Mouse (Mus musculus) gastrocnemius, postnatal 25 days (tissue): ENCODE measurements around the gene Alox12. TPM values are rescaled to one million over a fixed set of nuclear protein-coding genes. Genes with fewer than 3 reads are reported as not detected.

Experiments used
- DNase-seq: peaks from one replicate; pipeline ENCODE4 v3.0.0; 2022
- total RNA-seq, 2 experiments: library from RNA; stranded (reverse); gene quantifications; 1 replicate in 1 of 2; 2 replicates in 1 of 2; pipeline ENCODE4 v1.2.3; 2021

The Alox12 gene
- total RNA-seq, 2 experiments from 2014 or later: 0.67 to 0.80 TPM

DNA sequence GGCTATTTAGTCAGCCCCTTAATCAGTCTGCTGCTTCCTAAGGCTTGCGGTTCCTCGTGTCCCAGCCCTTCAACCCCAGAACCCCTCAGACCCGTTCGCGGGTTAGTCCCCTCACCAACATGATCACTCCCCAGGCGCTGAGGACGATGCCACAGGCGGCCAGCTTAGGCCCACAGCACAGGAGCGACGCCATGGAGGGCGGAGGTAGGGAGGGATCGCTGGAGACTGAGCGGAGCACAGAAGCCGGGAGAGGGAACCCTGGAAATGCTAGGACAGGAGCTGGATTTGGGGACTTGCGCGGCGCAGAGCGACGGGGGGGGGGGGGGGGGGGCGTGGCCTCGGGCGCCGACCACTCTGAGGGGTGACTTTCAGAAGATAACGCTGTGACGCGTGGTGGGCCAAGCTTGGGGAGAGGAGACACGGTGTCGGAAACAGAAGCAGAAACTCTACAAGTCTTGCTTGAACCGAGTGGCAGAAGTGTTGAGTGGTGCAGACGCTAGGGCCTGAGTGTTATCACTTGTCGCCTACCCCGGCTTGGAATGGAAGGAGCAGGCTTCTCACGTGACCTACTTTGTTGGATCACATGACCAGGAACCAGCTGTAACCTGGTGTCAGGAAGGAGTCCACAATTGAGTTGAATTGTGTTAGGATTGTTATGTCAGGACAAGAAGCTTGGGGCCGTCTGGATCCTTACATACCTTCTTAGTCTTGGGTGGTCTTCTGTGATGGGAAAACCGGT is 15.4 kb downstream of the Alox12 start, which contains the start of the genes Gm21988 and Rnasek:
TSS of gene Gm21988 (minus strand) at position 290 of the 739 bp plus-strand sequence.
TSS of gene Rnasek (minus strand) at position 302 of the 739 bp plus-strand sequence.
- DNase-seq: peak; percentile 71

DNA sequence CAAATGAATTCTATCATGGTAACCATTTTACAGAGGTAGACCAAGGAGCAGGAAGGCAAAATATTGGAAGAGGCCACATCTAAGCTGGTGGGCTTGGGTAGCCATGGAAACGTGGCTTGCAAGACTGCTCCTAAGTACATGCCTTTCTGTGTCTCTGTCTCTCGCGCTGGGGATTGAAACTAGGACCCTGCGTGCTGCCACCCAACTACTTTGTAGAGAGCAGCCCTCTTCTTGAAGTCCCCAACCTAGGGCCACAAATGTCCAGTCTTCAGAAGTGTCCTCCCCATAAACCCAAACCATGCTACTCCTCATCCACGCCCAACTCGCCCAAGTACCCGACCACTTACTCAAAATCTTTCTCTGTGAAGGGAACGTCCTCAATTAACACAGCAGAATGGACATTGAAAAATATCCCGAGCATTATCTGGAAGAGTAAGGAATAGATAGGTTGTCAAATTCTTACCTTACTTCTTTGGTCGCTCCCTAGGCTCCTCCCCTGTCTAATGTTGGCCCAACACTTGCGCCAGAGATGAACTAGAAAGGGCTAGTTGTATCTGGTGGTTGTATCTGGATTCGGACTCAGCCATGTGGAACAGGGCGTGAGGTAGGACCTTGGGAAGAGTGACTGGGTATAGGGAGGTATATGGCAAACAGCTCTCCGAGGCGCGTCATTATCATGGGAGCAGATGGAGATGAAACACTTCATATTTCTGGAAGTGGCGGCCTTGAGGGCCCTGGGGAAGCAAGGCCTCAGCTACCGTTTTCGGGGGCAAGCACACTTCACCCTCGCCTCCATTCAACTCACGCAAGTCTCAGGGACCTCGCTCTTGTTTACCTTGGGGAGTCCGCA is 16.3 kb downstream of the Alox12 start:
- DNase-seq: no peak

DNA sequence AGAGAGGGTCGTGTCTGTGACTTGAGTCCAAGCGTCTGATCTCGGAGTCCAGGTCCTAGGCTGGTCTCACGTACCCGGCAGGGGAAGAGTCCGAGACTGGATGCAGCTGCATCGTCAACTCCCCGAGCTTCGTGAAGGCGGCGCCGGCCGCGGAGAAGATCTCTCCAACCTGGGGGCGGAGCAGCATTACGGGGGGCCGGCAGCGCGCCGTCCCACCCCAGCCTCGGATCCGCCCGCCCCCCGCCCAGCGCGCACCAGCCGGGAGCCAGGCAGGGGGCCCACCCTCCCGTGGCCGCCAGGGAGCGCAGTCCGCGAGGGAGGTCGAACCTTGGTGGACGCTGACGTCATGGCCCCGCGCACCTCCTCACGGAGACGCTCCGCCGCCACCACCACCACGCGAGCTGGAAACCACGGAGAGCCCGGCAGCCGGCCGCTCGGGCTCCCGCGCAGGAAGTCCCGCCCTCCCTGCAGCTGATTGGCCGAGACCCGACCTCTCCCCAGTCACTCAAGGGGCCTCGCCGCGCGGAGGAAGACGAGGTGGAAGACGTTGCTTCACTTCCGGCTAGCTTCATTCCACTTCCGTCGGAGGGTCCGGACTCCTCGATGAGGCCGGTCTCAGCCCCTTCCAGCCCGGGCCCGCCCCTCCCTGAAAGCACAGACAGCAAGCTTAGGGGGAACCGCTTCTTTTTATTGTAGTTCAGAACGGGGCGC is 17.5 kb downstream of the Alox12 start, which contains the start of gene 0610010K14Rik:
TSS of gene 0610010K14Rik (minus strand) at position 458 of the 711 bp plus-strand sequence.
- DNase-seq: peak; percentile 98

DNA sequence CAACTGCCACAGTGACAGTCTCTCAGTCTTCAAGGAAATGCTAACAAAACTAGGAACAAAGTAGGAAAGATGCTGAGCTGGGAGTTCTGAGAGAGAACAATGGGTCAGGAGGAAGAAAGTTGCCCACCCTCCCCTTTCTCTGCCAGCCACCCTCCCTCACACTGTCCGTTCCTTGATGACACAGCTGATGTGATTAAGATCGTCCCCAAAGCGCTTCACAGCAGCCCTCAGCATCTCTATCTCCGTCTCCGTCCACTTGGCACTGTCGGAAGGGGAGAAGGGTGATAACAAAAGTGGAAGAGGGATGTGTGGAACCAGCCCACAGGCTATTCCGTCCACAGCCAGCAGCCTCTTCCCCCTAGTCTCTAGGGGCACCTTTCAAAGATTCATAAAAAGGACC is 18.4 kb downstream of the Alox12 start:
- no peak for DNase-seq

DNA sequence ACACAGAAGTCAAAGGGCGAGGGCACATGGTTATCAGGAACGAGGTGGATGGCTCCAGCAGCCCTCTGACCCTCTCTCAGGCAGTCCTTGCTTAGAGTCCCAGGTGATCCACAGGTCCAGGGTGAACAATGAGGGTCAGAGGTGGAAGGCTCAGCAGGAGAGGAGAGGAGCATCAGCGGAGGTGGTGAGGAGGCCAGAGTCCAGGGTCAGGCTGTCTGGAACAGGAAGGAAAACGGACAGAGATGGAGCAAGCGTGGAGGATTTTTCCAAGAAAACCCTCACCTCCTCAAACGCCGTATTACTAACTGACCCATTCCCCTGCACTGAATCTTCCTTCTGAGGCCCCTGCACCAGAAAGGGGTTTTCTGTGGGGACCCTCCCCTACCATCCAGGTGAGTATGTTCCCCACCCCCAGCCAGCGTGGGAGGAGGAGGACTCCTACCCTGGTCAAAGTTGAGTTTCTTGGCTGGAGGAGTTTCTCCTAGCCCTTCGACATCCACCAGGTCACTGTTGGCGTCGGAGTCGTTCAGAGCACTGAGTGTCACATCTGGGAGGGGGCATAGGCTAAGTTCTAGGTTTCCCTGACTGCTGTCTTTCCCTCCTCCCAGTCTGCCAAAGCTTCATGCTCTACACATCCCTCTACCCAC is 19.8 kb downstream of the Alox12 start:
- DNase-seq: no peak

DNA sequence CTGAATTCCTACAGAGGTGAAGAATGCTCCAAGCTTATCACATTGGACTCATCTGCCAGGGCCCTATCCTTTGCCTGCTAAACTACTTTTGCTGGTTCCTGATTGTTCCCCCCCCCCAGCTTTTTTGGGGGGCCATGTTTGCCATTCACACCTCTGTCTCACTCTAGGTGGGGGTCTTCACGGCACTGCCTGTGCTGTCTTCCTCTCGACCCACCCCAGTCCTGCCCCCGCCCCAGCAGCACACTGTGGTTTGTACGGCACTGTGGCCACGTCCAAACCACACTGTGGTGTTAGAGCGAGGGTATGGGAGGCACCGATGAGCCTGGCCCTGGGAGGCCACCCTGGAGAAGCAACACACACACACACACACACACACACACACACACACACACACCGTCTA is 20.7 kb downstream of the Alox12 start:
- DNase-seq: no peak

DNA sequence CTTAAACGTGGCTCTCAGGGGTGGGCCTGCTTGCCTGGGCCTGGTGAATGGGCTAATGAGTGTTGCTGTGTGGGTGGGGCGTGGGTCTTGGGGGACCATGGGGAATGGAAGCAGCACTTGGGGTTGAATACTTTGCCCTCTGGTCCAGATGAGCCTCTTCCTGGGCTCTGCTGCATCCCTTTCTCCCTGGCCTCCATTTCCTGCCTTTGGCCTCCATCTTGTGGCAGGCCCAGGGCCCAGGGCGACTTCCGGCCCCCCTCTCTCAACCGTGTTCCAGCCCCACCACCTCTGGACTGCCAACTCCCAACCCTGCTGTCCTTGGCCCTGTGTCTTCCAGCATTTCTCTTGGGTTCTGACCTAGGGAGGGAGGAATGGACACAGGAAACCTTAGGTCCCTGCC is 21.1 kb downstream of the Alox12 start:
- DNase-seq: peak; percentile 66

DNA sequence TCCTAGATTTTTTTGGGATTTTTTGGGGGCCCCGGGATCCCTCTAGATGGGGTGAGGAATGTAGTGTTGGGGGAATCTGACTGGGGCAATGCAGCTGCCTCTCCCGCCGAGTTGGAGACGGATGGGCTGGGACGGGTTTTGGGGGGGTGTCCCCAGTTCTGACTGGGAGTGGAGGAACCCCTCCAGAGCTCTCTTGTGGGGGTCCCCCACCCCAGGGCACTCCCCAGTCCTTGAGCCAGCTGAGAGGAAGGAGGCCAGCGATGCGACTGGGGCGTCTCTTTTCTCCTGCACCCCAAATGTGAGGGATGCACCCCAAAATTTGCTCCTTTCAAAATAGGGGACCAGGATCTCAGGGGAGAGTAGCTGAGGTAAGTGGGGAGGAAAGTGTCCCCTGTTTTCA is 22.1 kb downstream of the Alox12 start:
- no peak for DNase-seq

DNA sequence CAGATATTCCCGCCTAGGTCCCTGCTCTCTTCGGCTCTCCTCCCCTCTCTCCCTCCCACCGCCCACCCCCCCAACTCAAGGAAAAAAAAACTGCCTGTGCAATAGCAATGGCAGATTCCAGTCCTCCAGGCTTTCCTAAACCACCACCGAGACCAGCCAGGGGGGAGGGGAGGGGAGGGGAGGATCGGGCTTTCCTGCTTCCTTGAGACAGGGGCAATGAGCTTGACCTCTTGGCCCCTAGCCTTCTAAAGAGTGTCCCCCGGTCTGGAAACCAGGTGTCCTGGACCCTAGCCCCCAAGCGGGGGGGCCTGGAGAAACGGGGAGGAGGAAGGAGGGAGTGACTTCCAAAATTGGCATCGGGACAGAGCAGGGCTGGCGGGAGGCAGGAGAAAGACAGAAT is 22.6 kb downstream of the Alox12 start:
- DNase-seq: peak; percentile 67

DNA sequence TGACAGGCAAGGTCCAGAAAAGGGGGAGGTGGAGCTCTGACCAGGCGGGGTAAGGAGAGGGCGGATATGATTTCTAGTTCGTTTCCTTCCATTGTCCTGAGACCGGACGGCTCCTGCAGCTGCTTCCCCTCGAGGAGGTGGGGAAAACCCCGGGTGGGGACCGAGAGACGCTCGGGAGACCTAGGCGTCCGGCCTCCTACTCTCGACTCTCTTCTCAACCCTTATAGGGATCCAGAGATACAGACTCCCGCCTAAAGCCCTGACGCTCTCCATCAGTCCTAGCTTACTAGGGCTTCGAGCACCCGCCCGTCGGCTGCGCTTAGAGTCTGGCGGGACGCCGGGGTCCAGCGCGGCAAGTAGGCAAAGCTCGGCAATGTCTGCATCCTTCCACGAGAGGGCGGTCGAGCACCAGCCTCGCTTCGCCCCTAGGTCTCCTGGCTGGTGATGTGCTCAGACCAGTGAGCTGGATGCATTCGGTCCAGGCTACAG is 24.9 kb downstream of the Alox12 start:
- DNase-seq: peak; percentile 78

DNA sequence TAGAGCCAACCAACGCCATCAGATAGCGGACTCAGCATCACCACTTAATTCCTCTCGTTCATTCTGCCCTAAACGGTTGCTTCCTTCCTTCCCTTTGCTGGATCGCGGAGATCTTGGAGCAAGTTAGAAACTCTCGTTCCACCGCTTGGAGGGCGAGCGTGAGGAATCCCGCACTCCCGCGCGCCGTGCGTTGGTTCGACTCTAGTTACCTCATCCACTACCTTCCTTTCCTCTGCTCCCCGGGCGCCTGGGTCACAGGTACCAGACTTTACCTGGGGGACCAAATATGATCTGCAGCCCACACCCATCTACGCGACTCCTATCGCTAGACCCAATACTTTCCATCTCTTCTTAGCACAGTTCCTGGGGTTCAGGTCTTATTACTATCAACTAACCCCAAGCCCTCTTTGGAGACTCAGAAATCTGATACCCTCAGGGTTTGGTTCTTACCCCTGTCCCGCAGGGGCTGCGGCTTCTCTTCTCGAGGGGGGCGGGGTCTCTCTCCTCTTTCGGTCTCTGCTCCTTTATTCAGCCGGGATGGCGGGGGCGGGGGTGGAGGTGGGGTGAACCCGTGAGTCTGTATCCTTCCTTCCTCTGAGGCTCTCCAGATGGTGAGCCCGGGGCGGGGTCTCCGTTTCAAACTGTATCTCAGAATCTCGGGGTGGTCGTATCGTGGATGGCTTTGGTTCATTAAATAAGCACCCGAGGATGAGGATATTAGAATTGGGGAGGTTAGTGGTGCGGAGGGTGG is 25.7 kb downstream of the Alox12 start, which contains the start of gene Bcl6b:
TSS of gene Bcl6b (minus strand) at position 539 of the 751 bp plus-strand sequence.
- DNase-seq: no peak

DNA sequence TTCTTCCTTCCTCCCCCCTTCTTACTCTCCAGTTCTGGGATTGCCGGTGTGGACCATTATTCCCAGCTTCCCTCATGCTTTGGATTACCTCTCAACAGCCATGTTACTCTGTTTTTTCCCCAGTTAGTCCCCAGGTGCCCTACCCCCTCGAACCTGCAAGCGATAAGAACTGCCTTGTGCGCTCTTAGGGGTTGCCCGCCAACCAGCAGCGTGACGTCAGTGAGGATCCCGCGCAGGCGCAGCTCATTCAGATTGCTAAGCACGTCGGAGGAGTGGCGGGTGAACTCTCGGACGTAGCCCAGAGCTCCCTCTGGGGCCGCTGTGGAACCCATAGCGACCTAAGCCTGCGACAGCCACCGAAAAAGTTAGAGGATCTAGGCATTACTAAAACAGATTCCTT is 26.3 kb downstream of the Alox12 start:
- peak; percentile 78 for DNase-seq

DNA sequence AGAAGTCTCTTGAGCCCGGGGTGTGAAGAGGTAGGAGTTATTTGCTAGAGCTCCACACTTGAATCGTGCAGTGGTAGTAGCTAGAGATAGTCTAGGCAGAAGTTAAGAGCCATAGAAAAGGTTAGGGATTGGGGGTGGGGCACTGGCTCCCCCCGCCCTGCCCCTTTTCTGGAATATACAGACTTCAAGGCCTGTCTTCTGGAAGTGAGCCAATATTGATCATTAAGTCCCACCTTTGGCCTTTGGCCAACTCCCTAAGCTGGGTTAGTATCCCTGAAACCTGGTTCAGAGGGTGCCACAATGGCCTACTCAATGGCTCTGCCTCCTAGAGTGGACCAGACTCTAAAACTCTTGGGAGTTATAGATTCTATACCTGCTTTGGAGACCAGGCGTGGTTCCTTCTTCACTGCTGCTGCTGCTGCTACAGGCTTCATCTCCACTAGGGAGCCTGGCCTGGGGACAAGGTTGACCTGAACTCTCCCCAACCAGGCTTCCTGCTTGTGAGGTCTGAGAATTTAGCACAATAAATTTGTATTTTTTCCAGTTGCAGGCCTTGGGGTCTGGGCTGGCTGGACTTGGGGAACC is 27.4 kb downstream of the Alox12 start:
- DNase-seq: no peak

DNA sequence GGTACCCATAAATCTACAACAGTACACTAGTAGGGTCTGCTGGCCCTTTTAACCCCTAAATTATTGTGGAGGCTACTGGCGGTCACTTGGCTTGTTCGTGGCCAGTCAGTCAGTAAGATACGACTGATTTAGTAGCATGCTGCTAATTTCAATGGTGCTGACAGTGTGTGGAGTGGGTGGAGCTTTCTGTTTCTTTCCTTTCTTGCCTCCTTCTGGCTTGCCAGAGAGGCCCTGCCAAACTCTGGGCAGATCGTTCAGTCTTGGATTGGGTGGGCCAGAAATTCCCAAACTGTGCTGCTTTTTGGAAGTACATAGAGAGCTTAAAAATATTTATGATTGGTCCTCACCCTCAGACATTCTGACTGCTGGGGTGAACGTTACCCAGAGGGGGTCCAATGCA is 28.0 kb downstream of the Alox12 start:
- no peak for DNase-seq

DNA sequence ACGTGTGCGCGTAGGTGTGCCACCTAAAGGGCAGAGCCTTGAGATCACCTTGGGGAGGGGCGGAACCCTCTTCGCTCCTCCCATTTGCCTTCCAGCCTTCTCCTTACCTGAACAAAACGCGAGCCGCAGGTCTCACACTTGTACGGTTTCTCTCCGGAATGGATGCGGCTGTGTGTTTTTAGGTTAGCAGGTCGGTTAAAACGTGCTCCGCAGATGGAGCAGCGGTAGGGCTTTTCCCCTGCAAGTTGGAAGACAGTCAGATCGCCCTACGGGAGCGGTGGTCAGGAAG is 28.6 kb downstream of the Alox12 start:
- DNase-seq: no peak

DNA sequence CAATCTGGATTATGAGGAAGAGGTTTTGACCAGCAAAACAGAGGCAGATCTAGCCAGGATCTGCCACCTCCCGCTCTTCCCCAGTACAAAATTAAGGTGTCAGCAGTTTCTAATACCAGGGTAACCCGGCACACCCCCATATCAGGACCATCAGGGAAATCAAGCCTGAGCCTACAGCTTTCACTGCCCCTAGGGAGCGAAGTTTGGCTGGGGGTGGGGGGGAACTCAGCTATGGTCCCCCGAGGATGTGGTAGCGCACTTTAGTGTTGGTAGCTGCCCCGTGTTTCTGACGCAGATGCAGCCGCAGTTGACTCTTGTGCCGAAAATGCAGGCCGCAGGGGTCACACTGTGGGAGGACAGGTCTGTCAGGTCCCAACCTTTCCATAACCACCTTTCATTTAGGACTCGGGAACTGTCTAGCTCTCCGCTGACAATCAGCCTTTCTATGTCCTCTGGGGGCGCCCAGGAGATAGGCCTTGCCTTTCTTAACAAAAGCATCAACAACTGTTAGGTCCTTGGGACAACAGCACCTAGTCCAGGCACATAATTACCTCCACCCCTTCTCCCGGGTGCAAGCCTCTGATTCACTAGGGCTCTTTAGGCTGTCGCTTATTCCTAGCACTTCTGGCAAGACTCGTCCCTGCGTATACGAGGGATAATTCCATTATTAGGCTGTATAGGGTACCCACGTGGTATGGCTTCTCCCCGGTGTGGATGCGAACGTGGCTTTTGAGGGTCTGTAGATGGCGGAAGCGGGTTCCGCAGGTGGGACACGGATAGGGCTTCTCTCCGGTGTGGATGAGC is 29.2 kb downstream of the Alox12 start:
- no peak for DNase-seq

DNA sequence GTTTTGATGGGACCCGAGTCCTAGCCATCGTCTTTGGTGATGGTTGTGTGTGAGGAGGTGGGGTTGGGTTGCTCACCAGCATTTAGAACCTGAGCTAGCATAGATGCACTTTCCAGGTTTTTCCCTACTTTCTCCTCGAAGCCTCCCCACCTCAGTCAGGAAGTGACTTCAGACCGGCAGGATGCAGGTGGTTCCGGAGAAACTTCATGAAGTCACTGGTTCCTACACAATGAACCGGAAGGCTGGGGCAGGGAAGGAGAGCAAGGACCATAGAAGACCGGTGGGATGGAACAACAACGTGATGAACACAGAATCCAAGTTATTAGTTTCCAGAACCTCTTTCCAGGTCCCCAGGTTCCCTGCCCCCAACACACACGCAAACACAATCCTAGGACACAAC is 31.4 kb downstream of the Alox12 start:
- no peak for DNase-seq

DNA sequence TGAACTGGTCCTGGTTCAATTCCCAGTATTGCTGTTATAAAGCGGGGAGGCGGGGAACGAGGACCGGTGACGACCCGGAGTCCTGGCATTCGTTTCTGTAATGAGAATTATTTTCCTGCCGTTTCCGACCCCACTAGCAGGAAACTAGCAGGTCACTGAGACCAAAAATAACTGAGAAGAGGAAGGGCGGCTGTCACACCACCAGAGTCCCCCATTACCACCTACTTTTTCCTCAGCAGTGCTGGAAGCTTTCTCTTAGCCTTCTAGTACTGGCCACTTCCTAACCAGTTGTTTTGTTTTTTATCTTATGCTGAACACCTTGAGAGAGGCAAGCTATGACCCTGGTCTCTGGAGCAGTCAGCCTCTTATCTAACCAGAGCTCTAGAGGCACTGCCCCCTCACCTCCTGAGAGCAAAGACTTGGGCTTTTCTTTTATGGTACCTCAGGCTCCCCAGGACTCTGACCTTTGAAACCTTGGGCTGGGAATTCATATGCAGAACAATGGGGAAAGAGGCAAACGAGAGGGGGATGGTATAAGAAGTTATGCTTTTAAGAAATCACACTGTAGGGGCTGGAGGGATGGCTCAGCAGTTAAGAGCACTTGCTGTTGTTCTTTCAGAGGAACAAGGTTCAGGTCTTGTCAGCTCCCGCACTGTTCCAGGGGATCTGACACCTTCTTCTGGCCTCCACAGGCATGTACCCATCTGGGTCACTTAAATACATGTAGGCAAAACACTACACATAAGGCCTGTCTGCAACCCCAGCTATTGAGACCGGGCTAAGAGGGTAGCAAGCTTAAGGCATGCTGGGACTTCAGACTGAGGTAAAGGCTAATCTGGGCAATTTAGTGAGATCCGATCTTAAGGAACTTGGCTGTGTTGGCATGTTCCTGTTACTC is 33.3 kb downstream of the Alox12 start:
- DNase-seq: no peak
